Mouse (Mus musculus): ENCODE results near the gene Mfsd4a. TPM values are rescaled to one million over a fixed set of nuclear protein-coding genes. Genes with fewer than 3 reads are reported as not detected.
A peak's percentile ranks its signal among the peaks of the same experiment; 100 is the strongest.

Gene Mfsd4a
- total RNA-seq, 2 experiments from 2014 or later: 1.2 to 1.4 TPM

GRCm38 (mm10) chr1:132070659-132071058, 2.8 kb upstream of the Mfsd4a start:
- intact Hi-C loops (cut with DNase I): no loop called here

GRCm38 (mm10) chr1:132069436-132069835, 1.6 kb upstream of the Mfsd4a start:
- intact Hi-C loops (cut with DNase I): loop anchor here (5.0 kb wide), 1 partner anchor 48 kb away; no protein-coding TSS in a partner anchor
- DNase-seq: no peak

More at GRCm38 (mm10) chr1:132070659-132071058, 2.8 kb upstream of the Mfsd4a start:
- no peak for DNase-seq

DNA sequence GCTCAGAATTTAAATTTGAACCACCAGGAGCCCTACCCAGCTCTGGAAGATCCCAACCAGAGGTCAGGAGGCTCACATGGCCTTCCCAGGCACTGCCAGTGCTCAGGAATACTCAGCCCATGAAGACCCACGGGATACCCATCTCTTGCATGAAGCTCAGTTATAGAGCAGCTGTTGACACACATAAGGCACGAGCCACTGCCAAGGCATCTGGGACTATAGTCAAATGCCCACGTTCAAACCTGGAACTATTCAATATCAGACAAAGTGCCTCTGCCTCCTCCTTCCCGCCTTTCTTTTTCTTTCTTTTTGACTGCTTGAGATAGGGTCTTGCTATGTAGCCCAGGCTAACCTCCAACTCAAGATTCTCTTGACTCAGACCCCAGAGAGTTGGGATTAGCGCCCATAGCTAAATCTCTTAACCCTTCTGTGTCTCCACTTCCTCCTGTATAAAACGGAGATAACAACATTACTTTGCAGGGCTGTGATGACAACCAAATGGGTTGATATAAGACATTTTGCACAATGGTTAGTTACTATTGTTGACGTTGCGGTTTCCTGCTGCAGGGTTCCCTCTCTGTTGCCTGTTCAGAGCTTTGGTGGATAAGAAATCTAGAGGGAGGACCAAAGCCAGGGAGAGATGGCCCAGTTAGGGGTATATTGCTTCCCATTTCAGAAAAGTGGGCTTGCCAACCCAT, 2.2 kb downstream of the Mfsd4a start:
- intact Hi-C loops (cut with DNase I): loop anchor here (5.0 kb wide), 1 partner anchor 52 kb away; no protein-coding TSS in a partner anchor
- no peak for DNase-seq

- intact Hi-C loops (cut with DNase I): loop anchor here (5.0 kb wide), 1 partner anchor 52 kb away; no protein-coding TSS in a partner anchor
- DNase-seq: no peak
Measured at GRCm38 (mm10) chr1:132065001-132065400, 2.9 kb downstream of the Mfsd4a start.

DNA sequence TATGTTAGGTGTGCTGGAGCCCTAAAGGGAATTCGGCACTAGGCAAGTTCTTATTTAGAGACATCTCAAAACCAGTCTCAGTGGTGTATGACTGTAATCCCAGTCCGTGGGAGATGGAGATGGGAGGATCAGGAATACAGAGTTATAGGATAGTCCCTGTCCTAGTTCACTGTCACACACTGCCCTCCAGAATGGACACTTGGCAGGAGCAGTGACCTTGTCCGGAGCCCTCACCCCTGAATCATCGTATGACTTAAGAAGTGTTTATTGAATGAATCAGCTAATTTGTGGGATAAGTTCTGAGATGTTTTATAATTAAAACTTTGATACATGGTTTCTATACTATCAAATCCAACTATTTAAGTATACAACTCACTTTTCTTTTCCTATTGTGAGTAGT, 4.8 kb downstream of the Mfsd4a start:
- intact Hi-C loops (cut with DNase I): loop anchor here (5.0 kb wide), 1 partner anchor 44 kb away; no protein-coding TSS in a partner anchor
- DNase-seq: no peak

DNA sequence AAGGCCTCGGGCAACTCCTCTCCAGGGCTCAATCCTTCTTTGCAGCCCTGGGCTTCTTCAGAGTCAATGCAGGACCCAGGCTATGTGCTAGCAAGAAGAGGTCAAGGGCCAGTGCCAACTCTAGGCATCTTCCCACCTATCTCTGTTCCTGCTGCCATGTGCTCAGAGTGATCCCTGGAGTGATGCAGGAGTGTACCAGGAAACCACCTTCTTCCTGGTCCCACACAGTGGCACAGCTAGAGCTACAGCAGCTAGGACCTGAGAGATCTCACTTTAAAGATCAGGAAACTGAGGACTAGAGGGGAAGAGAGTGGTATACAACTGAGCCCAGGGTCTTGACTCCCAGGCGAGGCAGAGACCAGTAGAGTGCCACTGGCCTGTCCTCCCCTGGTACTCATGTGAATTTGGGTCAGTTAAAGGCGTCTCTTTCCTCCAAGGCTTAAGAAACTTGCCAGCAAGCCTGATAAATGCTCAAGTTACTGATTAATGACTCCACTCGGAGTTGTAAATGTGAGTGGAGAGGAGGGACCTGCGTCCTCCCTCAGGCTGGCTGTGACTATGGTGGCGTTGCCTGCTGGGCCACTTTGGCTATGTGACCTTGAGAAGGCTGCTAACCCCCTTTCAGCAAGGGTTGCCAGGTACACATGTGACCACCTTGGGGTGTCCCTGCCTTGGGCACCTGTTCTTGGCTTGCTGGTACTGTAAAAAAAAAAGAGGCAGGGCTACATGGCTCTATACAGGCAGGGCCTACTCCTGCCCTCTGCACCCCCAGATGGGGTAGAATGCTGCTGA, 5.9 kb downstream of the Mfsd4a start:
- no peak for DNase-seq
- intact Hi-C loops (cut with DNase I): loop anchor here (5.0 kb wide), 1 partner anchor 45 kb away; no protein-coding TSS in a partner anchor

GRCm38 (mm10) chr1:132060036-132060769, 7.7 kb downstream of the Mfsd4a start:
- intact Hi-C loops (cut with DNase I): loop anchor here (5.0 kb wide), 1 partner anchor 47 kb away; no protein-coding TSS in a partner anchor

DNA sequence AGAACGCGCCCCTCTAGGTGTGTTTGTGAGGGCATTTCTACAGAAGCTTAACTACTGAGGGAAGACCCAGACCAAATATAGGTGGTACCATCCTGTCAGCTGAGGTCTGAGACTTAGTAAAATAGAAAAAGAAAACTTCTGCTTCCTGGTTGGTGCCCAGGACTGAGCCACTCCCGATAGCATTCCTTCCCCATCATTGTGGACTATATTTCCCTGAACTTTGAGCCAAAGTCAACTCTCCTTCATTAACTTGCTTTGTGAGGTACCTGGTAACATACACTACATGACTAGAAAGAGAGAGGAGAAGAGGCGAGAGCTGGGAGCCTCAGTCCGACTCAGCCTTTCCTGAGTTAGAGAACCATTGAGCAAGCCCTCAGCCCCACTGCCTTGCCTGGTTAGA, 9.3 kb downstream of the Mfsd4a start:
- intact Hi-C loops (cut with DNase I): no loop called here
- DNase-seq: no peak

More at GRCm38 (mm10) chr1:132060036-132060769, 7.7 kb downstream of the Mfsd4a start:
- no peak for DNase-seq

DNA sequence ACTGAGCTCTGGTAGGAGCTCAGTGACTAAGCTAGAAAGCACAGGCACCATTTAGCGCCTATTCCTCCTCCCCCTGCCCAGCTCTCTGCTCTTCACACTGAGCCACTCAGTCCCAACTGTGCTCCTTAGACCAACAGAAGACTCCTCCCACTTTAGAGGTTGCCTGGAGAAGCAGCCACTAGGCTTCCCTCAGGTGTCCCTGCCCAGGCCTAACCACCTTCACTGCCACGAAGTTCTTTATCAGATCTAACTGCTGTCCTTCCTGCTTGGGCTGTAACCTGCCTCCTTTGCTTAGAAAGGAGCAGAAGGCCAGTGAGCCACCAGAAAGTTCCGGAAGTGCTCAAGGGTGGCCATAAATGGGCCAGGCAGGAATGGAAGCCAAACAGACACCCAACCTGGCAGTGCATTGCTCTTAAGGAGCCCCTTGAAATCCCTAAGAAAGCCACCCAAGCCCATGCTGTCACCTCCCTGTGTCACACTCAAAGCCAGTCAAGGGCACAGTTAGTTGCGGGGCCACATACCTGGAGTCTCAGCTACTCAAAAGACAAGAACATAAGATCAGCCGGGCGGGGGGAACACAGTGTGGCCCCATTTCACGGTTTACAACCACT, 12.7 kb downstream of the Mfsd4a start:
- intact Hi-C loops (cut with DNase I): no loop called here
- no peak for DNase-seq

GRCm38 (mm10) chr1:132054387-132054786, 13.5 kb downstream of the Mfsd4a start:
- intact Hi-C loops (cut with DNase I): no loop called here
- DNase-seq: no peak

- intact Hi-C loops (cut with DNase I): no loop called here
- DNase-seq: no peak
Measured at GRCm38 (mm10) chr1:132051746-132052145, 16.1 kb downstream of the Mfsd4a start.

DNA sequence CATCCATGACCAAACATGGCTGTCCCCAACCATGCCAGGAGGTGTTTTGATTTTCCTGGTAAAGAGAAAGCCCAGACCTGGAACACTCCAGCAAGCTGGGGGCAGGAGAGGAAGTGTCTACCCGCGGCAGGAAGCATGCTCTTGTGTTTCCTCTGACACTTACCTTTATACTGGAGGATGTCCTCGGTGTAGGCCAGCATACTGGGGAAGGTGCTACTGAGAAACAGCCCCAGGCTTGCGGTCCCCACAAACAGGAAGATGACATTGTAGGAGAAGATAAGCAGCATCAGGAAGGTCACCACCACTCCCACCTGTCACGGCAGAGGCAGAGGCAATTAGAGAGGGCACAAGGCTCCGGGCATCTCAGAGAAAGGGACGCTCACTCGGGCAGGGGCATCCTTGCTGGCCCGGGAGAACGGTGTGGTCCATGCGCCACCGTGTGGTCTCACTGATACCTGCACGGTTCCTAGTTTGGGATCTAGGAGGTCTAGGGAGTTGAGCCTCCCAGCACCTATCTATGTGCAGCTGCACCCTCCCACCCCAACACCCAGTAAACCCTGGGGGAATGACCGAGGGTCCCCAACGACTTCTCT, 21.6 kb downstream of the Mfsd4a start:
- intact Hi-C loops (cut with DNase I): loop anchor here (1.0 to 5.0 kb wide), 4 partner anchors 51 to 109 kb away; no protein-coding TSS in a partner anchor
- peak; percentile 73 to 81 for DNase-seq

- intact Hi-C loops (cut with DNase I): no loop called here
- DNase-seq: no peak
Measured at GRCm38 (mm10) chr1:132043759-132044158, 24.1 kb downstream of the Mfsd4a start.

GRCm38 (mm10) chr1:132040201-132040621, 27.7 kb downstream of the Mfsd4a start:
- DNase-seq: peak; percentile 28 to 33
- intact Hi-C loops (cut with DNase I): loop anchor here (2.0 kb wide), 1 partner anchor 31 kb away; no protein-coding TSS in a partner anchor

GRCm38 (mm10) chr1:132038753-132039152, 29.1 kb downstream of the Mfsd4a start:
- no peak for DNase-seq
- intact Hi-C loops (cut with DNase I): no loop called here

DNA sequence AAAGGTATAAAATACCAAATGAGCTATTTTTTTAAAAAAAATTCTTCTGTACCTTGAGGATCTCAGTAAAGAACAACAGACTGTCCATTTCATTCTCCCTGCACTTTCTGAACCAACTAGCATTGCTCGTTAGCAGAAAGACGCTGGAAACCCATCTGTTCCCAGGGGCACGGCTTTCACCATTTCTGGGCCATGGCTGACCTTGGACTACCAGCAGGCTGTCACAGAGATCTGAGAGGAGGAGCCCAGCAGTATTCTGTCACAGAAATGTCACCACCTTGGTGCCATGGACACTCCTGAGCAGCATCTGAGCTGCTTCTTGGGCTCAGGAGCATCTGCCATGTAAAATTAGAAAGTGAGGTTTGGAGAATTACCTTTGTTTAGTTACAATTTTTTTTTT, 30.1 kb downstream of the Mfsd4a start:
- intact Hi-C loops (cut with DNase I): no loop called here
- no peak for DNase-seq

DNA sequence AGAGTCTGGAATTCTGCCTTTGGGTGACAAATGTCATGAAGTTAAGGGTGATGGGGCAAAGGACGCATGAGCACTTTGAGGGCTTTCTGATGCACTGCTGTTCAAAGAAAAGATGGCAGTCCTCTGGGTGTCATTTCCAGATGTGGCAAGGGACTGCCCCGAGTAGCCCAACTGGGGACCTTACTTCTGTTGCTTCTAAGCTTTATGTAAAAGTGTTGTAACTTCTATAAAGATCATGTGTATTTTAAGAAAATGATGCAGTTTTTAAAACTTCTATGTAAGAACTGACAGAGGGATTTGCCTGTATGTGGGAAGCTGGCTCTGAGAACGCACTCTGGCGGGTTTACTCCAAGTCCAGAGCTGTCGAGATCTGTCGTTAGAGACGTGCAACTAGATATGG, 35.7 kb downstream of the Mfsd4a start:
- intact Hi-C loops (cut with DNase I): no loop called here
- no peak for DNase-seq

- DNase-seq: peak in 1 of 2 experiments; percentile 23
- intact Hi-C loops (cut with DNase I): no loop called here
Measured at GRCm38 (mm10) chr1:132030574-132030973, 37.3 kb downstream of the Mfsd4a start.

DNA sequence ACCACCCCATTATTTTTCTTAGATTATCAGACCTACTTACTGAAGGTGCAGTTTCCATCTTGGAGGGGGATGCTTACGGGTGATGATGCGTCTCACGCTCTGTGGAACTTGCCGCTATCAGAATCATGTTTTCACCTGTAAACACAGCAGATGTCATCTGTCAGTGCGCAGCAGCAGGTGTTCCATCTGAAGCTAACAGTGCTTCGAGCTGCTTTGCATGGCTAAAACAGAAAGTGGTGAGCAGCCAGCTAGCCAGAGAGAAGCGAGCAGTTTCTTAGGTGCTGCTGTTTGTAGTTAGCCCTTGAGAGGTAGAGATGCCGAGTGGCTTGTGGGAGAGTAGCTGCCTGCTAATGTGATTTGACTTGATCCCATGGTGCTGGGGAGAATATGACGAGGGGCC, 39.4 kb downstream of the Mfsd4a start:
- intact Hi-C loops (cut with DNase I): no loop called here
- DNase-seq: no peak

- no peak for DNase-seq
- intact Hi-C loops (cut with DNase I): no loop called here
Measured at GRCm38 (mm10) chr1:132027978-132028377, 39.9 kb downstream of the Mfsd4a start.
